Mouse (Mus musculus): Measurements from ENCODE around the gene Zscan20. TPM values are rescaled to one million over a fixed set of nuclear protein-coding genes. Genes with fewer than 3 reads are reported as not detected.
A peak's percentile ranks its signal among the peaks of the same experiment; 100 is the strongest.
"Not testable (repeated sequence)": the region's sequence is repeated elsewhere in the genome, so short reads cannot be mapped to it uniquely, and the experiment has no call there.

The Zscan20 gene
- polyA plus RNA-seq, 1 experiment from 2014 or later: 3.5 TPM

GRCm38 (mm10) chr4:128637250-128637649 lies 27.4 kb upstream of the Zscan20 start:
- no peak overlapping the region for H3K9ac ChIP-seq
- H3K27me3 ChIP-seq (replicated peaks): no peaks in the 10 kb centered on the region
- 29% methylated on average over 11 of the region's 11 CpGs for WGBS
- peak; percentile 69 for ATAC-seq
- peaks cover 33% of the 10 kb centered on the region for H3K4me1 ChIP-seq (replicated peaks)
- peak overlapping the region; percentile 39 for H3K27ac ChIP-seq
- H3K9me3 ChIP-seq: no peaks in the 10 kb centered on the region
- no peaks in the 10 kb centered on the region for H3K36me3 ChIP-seq
- H3K4me3 ChIP-seq (replicated peaks): no peak overlapping the region
- H3K4me2 ChIP-seq (replicated peaks): no peak overlapping the region

DNA sequence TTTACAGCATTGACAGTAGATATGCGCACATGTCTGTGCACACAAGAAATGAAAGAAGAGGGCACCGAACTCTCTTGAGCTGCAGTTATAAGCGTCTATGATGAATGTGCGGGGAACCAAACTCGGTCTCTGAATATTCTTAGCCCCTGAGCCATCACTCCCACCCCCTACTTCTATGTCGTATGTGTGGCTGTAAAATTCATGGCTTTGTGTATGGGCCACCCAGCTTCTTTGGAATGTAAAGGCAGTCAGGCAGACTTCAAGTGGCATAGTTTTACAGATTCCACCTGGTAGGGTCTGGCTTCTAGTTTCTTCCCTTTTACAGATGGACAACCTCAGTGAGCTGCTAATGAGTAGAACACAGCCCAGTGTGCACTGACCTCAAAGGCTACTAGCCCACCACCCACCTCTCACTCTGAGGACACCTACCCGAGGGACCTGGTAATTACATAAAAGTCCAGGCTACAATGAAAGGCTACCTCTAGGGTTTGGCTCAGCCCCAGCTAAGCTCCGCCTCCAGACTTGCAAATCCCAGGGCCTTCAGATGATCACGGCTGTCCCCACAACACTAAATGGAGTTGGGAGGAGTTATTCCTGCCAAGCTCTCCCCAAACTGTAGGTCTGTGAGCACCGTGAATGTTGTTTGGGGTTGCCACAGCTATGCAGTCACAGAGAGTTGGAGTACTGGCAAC lies 26.1 kb upstream of the Zscan20 start:
- 39% methylated on average over 10 of the region's 10 CpGs for WGBS
- H3K9ac ChIP-seq: no peak overlapping the region
- H3K9me3 ChIP-seq: no peaks in the 10 kb centered on the region
- no peak overlapping the region for H3K4me3 ChIP-seq (replicated peaks)
- no peaks in the 10 kb centered on the region for H3K27me3 ChIP-seq (replicated peaks)
- no peaks in the 10 kb centered on the region for H3K36me3 ChIP-seq
- H3K4me1 ChIP-seq (replicated peaks): peaks cover 27% of the 10 kb centered on the region
- H3K27ac ChIP-seq: peak overlapping the region; percentile 39
- H3K4me2 ChIP-seq (replicated peaks): no peak overlapping the region
- ATAC-seq: peak; percentile 46

DNA sequence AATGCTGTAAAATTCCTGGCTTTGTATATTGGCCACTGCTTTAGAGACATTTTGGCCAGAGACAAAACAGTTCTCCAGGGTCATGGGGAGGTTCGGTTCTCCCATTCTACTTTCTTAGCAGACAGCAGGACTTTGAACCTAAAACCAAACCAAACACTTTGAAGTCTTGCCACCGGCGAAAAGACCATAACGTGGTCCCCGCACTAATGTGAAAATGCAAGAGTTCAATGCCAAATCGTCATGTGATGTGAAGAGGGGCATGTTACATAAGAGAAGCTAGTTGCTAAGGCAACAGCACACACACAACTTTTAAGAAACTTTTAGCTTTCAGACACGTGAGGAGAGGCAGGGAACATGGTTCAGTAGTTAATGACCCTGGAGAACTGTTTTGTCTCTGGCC lies 25.6 kb upstream of the Zscan20 start:
- H3K9me3 ChIP-seq: no peaks in the 10 kb centered on the region
- H3K4me2 ChIP-seq (replicated peaks): no peak overlapping the region
- H3K27me3 ChIP-seq (replicated peaks): no peaks in the 10 kb centered on the region
- 0 out of 2 replicates have a peak overlapping the region, but pooled peaks have one; percentile 39 for H3K27ac ChIP-seq
- no peak overlapping the region for H3K4me3 ChIP-seq (replicated peaks)
- no peaks in the 10 kb centered on the region for H3K36me3 ChIP-seq
- 54% methylated on average over 7 of the region's 7 CpGs for WGBS
- no peak overlapping the region for H3K9ac ChIP-seq
- ATAC-seq: no peak
- H3K4me1 ChIP-seq (replicated peaks): peaks cover 27% of the 10 kb centered on the region

DNA sequence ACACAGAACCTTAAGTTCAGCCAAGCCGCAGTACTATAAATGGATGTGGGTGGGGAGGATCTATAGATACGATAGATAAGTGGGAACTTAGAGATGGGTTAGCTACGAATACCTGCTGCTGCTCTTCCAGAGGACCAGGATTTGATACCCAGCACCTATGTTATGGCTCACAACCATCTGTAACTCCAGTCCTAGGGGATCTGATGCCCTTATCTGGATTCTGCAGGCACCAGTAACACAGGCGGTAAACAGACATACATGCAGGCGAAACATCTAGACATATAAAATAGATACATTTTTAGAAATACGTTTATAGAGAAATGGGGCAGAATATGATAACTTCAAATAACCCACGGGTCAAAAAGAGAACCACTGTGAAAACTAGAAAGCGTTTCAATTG lies 11.2 kb upstream of the Zscan20 start:
- Histone ChIP-seq H3K9me3 (no peaks in the 10 kb centered on the region), H3K4me3 (replicated peaks) (no peak overlapping the region), H3K4me1 (replicated peaks) (peaks cover 10% of the 10 kb centered on the region), H3K27ac (no peak overlapping the region), H3K4me2 (replicated peaks) (no peak overlapping the region), H3K27me3 (replicated peaks) (no peaks in the 10 kb centered on the region), H3K9ac (no peak overlapping the region), H3K36me3 (no peaks in the 10 kb centered on the region)
- WGBS: 80% methylated on average over 8 of the region's 8 CpGs
- no peak for ATAC-seq

- no peak for ATAC-seq
- no peaks in the 10 kb centered on the region for H3K9me3 ChIP-seq
- no peak overlapping the region for H3K27ac ChIP-seq
- no peak overlapping the region for H3K4me3 ChIP-seq (replicated peaks)
- H3K4me1 ChIP-seq (replicated peaks): peaks cover 10% of the 10 kb centered on the region
- H3K27me3 ChIP-seq (replicated peaks): no peaks in the 10 kb centered on the region
- WGBS: 70% methylated on average over 6 of the region's 6 CpGs
- no peaks in the 10 kb centered on the region for H3K36me3 ChIP-seq
- no peak overlapping the region for H3K4me2 ChIP-seq (replicated peaks)
- H3K9ac ChIP-seq: no peak overlapping the region
Measured at GRCm38 (mm10) chr4:128620572-128620971, 10.7 kb upstream of the Zscan20 start.

GRCm38 (mm10) chr4:128618963-128619362 lies 9.1 kb upstream of the Zscan20 start:
- H3K9me3 ChIP-seq: no peaks in the 10 kb centered on the region
- H3K27ac ChIP-seq: peak overlapping the region; percentile 48; the same call in 1 of the 2 replicates
- no peaks in the 10 kb centered on the region for H3K27me3 ChIP-seq (replicated peaks)
- peaks cover 10% of the 10 kb centered on the region for H3K4me1 ChIP-seq (replicated peaks)
- H3K4me3 ChIP-seq (replicated peaks): no peak overlapping the region
- no peaks in the 10 kb centered on the region for H3K36me3 ChIP-seq
- WGBS: 32% methylated on average over 2 of the region's 2 CpGs
- H3K9ac ChIP-seq: no peak overlapping the region
- ATAC-seq: no peak
- no peak overlapping the region; the same call in 1 of the 2 replicates for H3K4me2 ChIP-seq (replicated peaks)

- Histone ChIP-seq H3K4me2 (replicated peaks) (peak within 1 kb of the TSS; percentile 11; the same call in 1 of the 2 replicates), H3K36me3 (no peaks in the 10 kb centered on the region), H3K27me3 (replicated peaks) (no peaks in the 10 kb centered on the region), H3K27ac (peak within 1 kb of the TSS; percentile 48; the same call in 1 of the 2 replicates), H3K9ac (no peak within 1 kb of the TSS), H3K4me3 (replicated peaks) (no peak within 1 kb of the TSS), H3K4me1 (replicated peaks) (peaks cover 10% of the 10 kb centered on the region), H3K9me3 (no peaks in the 10 kb centered on the region)
- ATAC-seq: 0 out of 2 replicates have a peak, but pooled peaks have one; percentile 18
- 44% methylated on average over 15 of the region's 15 CpGs for WGBS
Measured at GRCm38 (mm10) chr4:128618246-128618911, 8.5 kb upstream of the Zscan20 start, which contains the start of gene Tlr12. TSS of gene Tlr12 (minus strand) at chr4:128618619.

GRCm38 (mm10) chr4:128617363-128618120 lies 7.6 kb upstream of the Zscan20 start:
- 70% methylated on average over 17 of the region's 17 CpGs for WGBS
- H3K27me3 ChIP-seq (replicated peaks): no peaks in the 10 kb centered on the region
- H3K9ac ChIP-seq: no peak overlapping the region
- H3K4me1 ChIP-seq (replicated peaks): peaks cover 10% of the 10 kb centered on the region
- H3K4me2 ChIP-seq (replicated peaks): no peak overlapping the region
- no peaks in the 10 kb centered on the region for H3K36me3 ChIP-seq
- no peaks in the 10 kb centered on the region for H3K9me3 ChIP-seq
- H3K27ac ChIP-seq: no peak overlapping the region
- ATAC-seq: no peak
- H3K4me3 ChIP-seq (replicated peaks): no peak overlapping the region

GRCm38 (mm10) chr4:128615761-128616160 lies 5.9 kb upstream of the Zscan20 start:
- Histone ChIP-seq H3K4me3 (replicated peaks) (no peak overlapping the region), H3K27me3 (replicated peaks) (no peaks in the 10 kb centered on the region), H3K9me3 (no peaks in the 10 kb centered on the region), H3K9ac (no peak overlapping the region), H3K36me3 (no peaks in the 10 kb centered on the region), H3K4me1 (replicated peaks) (peaks cover 11% of the 10 kb centered on the region), H3K4me2 (replicated peaks) (no peak overlapping the region), H3K27ac (no peak overlapping the region)
- WGBS: 90% methylated on average over 14 of the region's 14 CpGs
- ATAC-seq: no peak

- 0 out of 2 replicates have a peak, but pooled peaks cover under 1% of the 10 kb centered on the region for H3K36me3 ChIP-seq
- H3K27me3 ChIP-seq (replicated peaks): no peaks in the 10 kb centered on the region
- H3K27ac ChIP-seq: no peak overlapping the region
- H3K4me3 ChIP-seq (replicated peaks): no peak overlapping the region
- no peak overlapping the region for H3K4me2 ChIP-seq (replicated peaks)
- no peaks in the 10 kb centered on the region for H3K9me3 ChIP-seq
- ATAC-seq: no peak
- H3K9ac ChIP-seq: no peak overlapping the region
- peaks cover 11% of the 10 kb centered on the region for H3K4me1 ChIP-seq (replicated peaks)
- 22% methylated on average over 8 of the region's 8 CpGs for WGBS
Measured at GRCm38 (mm10) chr4:128613326-128613725, 3.4 kb upstream of the Zscan20 start.

GRCm38 (mm10) chr4:128611726-128612125 lies 1.8 kb upstream of the Zscan20 start:
- H3K9ac ChIP-seq; H3K36me3 ChIP-seq; H3K4me2 ChIP-seq (replicated peaks); ATAC-seq; H3K27me3 ChIP-seq (replicated peaks); H3K4me1 ChIP-seq (replicated peaks); H3K4me3 ChIP-seq (replicated peaks); H3K27ac ChIP-seq; H3K9me3 ChIP-seq: not testable (repeated sequence)
- WGBS: 73% methylated on average over 3 of the region's 3 CpGs

DNA sequence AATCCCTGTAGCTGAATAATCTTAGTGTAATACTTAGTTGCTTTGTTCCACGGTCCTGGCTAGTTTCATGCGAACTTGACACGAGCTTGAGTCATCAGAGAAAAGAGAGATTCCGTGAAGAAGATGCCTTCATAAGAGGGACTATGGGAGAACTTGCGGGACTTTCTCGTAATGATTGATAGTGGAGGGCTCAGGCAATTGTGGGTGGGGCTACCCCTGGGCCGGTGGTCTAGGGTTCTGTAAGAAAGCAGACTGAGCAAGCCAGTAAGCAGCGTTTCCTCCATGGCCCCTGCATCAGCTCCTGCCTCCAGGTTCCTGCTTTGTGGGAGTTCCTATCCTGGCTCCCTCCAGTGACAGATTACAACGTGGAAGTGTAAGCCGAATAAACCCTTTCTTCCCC lies 808 bp upstream of the Zscan20 start:
- Histone ChIP-seq H3K36me3 (0 out of 2 replicates have a peak, but pooled peaks cover 2% of the 10 kb centered on the region), H3K4me1 (replicated peaks) (peaks cover 5% of the 10 kb centered on the region), H3K4me3 (replicated peaks) (no peak overlapping the region), H3K27me3 (replicated peaks) (no peaks in the 10 kb centered on the region), H3K4me2 (replicated peaks) (peak overlapping the region; percentile 80), H3K27ac (no peak overlapping the region), H3K9me3 (no peaks in the 10 kb centered on the region), H3K9ac (no peak overlapping the region; the same call in 1 of the 2 replicates)
- no peak for ATAC-seq
- WGBS: 14% methylated on average over 10 of the region's 10 CpGs
